Comparison of ENCODE assay signal across 9 mouse cellular contexts in the genomic region with DNA sequence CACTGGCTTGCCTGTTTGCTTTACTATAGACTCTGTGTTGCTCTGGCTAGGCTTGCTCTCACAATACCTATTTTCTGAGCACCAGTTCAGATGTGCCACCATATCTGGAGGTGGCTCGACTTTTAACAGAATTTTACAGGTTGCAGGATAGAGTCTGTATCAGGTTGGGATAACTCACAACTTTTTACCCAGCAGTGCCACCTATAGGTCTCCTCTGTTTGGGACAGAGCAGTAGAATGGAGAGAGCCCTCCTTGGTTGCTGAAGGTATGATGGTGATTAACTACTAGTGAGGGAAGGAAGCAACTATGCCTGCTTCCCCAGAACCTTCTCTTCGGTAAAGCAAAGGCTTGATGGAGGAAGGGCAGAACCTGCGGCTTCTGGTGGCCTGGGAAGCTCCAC. TPM values are rescaled to one million over a fixed set of nuclear protein-coding genes. Genes with fewer than 3 reads are reported as not detected.
DNase-seq lines count a peak whose midpoint lies in the region; ATAC-seq and TF ChIP-seq lines count a peak whose summit lies in the region.
"Had no signal": no experiment of that assay in that cellular context is flagged by ENCODE, and none has a peak within 500 bp of the region (broad histone marks: within the 10 kb centered on the region; RNA-seq: fewer than 3 reads in every experiment).

No protein-coding gene starts in this region.

- DNase-seq in embryo, embryonic 11 days, result peak; percentile 14
- no peak for DNase-seq in embryo, embryonic 9.5 days (ENCODE audit: extremely low spot score)
- peak; percentile 23 for DNase-seq in layer of hippocampus, adult 11-12 months (ENCODE audit: low spot score)
- no peak for DNase-seq in layer of hippocampus, postnatal 36 days
- peak; percentile 19 for DNase-seq in MEL (ENCODE audit: low read depth, low spot score)
- DNase-seq in lung, adult 2 months, result no peak
- no peak for DNase-seq in spleen, adult 12 weeks (ENCODE audit: low spot score)
- DNase-seq: liver, embryonic 13.5 days had no signal

- no peak for TF ChIP-seq POLR2A in MEL (IDR thresholded peaks at IDR 0.05; ENCODE audit: control insufficient read depth in 1 of 2, insufficient read depth in 1 of 2, low read depth in 1 of 2, low read length in 2 of 2, poor library complexity in 1 of 2)
- no peak for TF ChIP-seq POLR2A in lung, adult 2 months (IDR thresholded peaks at IDR 0.05; ENCODE audit: borderline replicate concordance, extremely low read depth, low read depth, low read length)

- H3K4me2 ChIP-seq in forebrain, embryonic 16.5 days (ENCODE audit: low read length), result no peak overlapping the region
- H3K4me2 ChIP-seq: liver, embryonic 13.5 days had no signal

- no peak overlapping the region for H3K27ac ChIP-seq in MEL (ENCODE audit: control insufficient read depth, low read depth, low read length)
- no peak overlapping the region for H3K27ac ChIP-seq in forebrain, embryonic 16.5 days (ENCODE audit: low read length)
- H3K27ac ChIP-seq: liver, embryonic 13.5 days had no signal

- ATAC-seq in forebrain, embryonic 16.5 days, result no peak

- TF ChIP-seq CTCF in MEL (IDR thresholded peaks at IDR 0.05 in 2 of 3, conservative IDR thresholded peaks at IDR 0.05 in 1 of 3; ENCODE audit: control insufficient read depth in 1 of 3, insufficient read depth in 1 of 3, low read depth in 2 of 3, low read length in 3 of 3, poor library complexity in 1 of 3, severe bottlenecking in 1 of 3), result peak in 1 of 3 experiments; percentile 46; a peak in 2 of 6 replicates
- TF ChIP-seq CTCF in lung, adult 2 months (IDR thresholded peaks at IDR 0.05; ENCODE audit: insufficient read depth, low read length), result 0 out of 2 replicates have a peak, but pooled peaks have one; percentile 0

- no peak overlapping the region for H3K4me3 ChIP-seq in MEL (ENCODE audit: control insufficient read depth in 1 of 2, insufficient read depth in 1 of 2, low read depth in 2 of 2, low read length in 2 of 2)
- no peak overlapping the region for H3K4me3 ChIP-seq in lung, adult 2 months (replicated peaks; ENCODE audit: extremely low read depth, low read depth, low read length)
- H3K4me3 ChIP-seq in forebrain, embryonic 16.5 days (replicated peaks; ENCODE audit: low read length), result no peak overlapping the region
- H3K4me3 ChIP-seq: liver, embryonic 13.5 days had no signal

- no peaks in the 10 kb centered on the region for H3K27me3 ChIP-seq in MEL (ENCODE audit: control insufficient read depth in 1 of 2, insufficient read depth in 2 of 2, low read length in 2 of 2)
- no peaks in the 10 kb centered on the region for H3K27me3 ChIP-seq in forebrain, embryonic 16.5 days (replicated peaks; ENCODE audit: control insufficient read depth, insufficient read depth, low read length)
- H3K27me3 ChIP-seq: liver, embryonic 13.5 days had no signal

- no peak overlapping the region for H3K9ac ChIP-seq in MEL (ENCODE audit: control insufficient read depth, low read depth, low read length, poor library complexity, severe bottlenecking)
- H3K9ac ChIP-seq in forebrain, embryonic 16.5 days (replicated peaks; ENCODE audit: low read depth, low read length), result no peak overlapping the region
- H3K9ac ChIP-seq: liver, embryonic 13.5 days had no signal

- TF ChIP-seq EP300 in MEL (IDR thresholded peaks at IDR 0.05; ENCODE audit: low read depth in 1 of 2, low read length in 2 of 2), result no peak

- no peaks in the 10 kb centered on the region for H3K9me3 ChIP-seq in MEL (replicated peaks; ENCODE audit: insufficient read depth, low read length)
- no peaks in the 10 kb centered on the region for H3K9me3 ChIP-seq in forebrain, embryonic 16.5 days (ENCODE audit: control insufficient read depth, low read length)
- H3K9me3 ChIP-seq: liver, embryonic 13.5 days had no signal

- no peaks in the 10 kb centered on the region for H3K36me3 ChIP-seq in MEL (ENCODE audit: control insufficient read depth in 1 of 2, insufficient read depth in 2 of 2, low read length in 2 of 2)
- no peaks in the 10 kb centered on the region for H3K36me3 ChIP-seq in forebrain, embryonic 16.5 days (ENCODE audit: control insufficient read depth, insufficient read depth)
- H3K36me3 ChIP-seq: liver, embryonic 13.5 days had no signal

- 59% methylated on average over 3 of the region's 3 CpGs for WGBS in lung, adult 2 months
- 69% methylated on average over 3 of the region's 3 CpGs for WGBS in forebrain, embryonic 16.5 days

- no peaks in the 10 kb centered on the region for H3K79me2 ChIP-seq in MEL (ENCODE audit: control insufficient read depth, insufficient read depth, low read length, poor library complexity)

- TF ChIP-seq RAD21 in MEL (IDR thresholded peaks at IDR 0.05; ENCODE audit: low read depth, low read length), result peak; percentile 26

- no peaks in the 10 kb centered on the region for H3K4me1 ChIP-seq in MEL (ENCODE audit: control insufficient read depth in 1 of 2, insufficient read depth in 2 of 2, low read length in 2 of 2)
- H3K4me1 ChIP-seq in lung, adult 2 months (ENCODE audit: control insufficient read depth, insufficient read depth, low read length), result no peaks in the 10 kb centered on the region
- no peaks in the 10 kb centered on the region for H3K4me1 ChIP-seq in forebrain, embryonic 16.5 days (replicated peaks; ENCODE audit: control insufficient read depth, insufficient read depth, low read length)
- H3K4me1 ChIP-seq: liver, embryonic 13.5 days had no signal

TF ChIP-seq in MEL, 35 proteins besides CTCF, POLR2A, EP300 and RAD21:
- TF ChIP-seq SMC3 (IDR thresholded peaks at IDR 0.05; ENCODE audit: low read depth, low read length), result peak; percentile 34
- no peak for TF ChIP-seq ZC3H11A (IDR thresholded peaks at IDR 0.05; ENCODE audit: low read depth, low read length)

RNA-seq across cellular contexts. Expression of gene Ppp4r4, which starts 35.0 kb away (rescaled TPM):
- 10 to 100 TPM; 49.2 to 49.3 TPM for total RNA-seq in layer of hippocampus, postnatal 36 days (2021)
- total RNA-seq in MEL (2012; rRNA removed), result 1.0 and 1.3 TPM in 2 replicates
- polyA plus RNA-seq in MEL (2012; ENCODE audit: insufficient read depth in 1 of 2, insufficient read length in 2 of 2, low read depth in 1 of 2, low replicate concordance in 2 of 2, missing spikeins in 1 of 2), result 1 to 10 TPM in 1 of 2 experiments, not detected in 1; 3.0 TPM
- 3.1 and 4.3 TPM in 2 replicates for polyA plus RNA-seq in lung, adult 2 months (2012; rRNA removed)
- polyA plus RNA-seq in forebrain, embryonic 16.5 days (2015; fragmentation: Nextera tagmentation; extraction: Ambion mirVana), result 1.7 and 2.4 TPM in 2 replicates

Comparison
In these comparisons a context has a peak if more than half of its experiments do, and no peak if none do; other contexts are left out.
1. DNase-seq: peak in embryo, embryonic 11 days (single experiment), layer of hippocampus, adult 11-12 months (single experiment) and MEL (single experiment); none in embryo, embryonic 9.5 days (single experiment), layer of hippocampus, postnatal 36 days (0 of 2), lung, adult 2 months (single experiment) and spleen, adult 12 weeks (single experiment).